Mouse (Mus musculus): ENCODE measurements at regions not wholly inside any gene's neighbourhood (a gene's known extent, or its start where the extent isn't known, plus 50 kb on each side); places are given as distances from the start of the nearest gene placed in this dataset.

GRCm38 (mm10) chr16:87254736-87255135 is 99.2 kb upstream of the N6amt1 start:
- H3K27me3 ChIP-seq (ENCODE audit: insufficient read depth, poor library complexity, severe bottlenecking), result no peaks in the 10 kb centered on the region
- 89% methylated on average over 1 of the region's 1 CpGs for WGBS
- no peaks in the 10 kb centered on the region for H3K9me3 ChIP-seq

GRCm38 (mm10) chr16:87250531-87250930 is 103.5 kb upstream of the N6amt1 start:
- 86% methylated on average over 10 of the region's 10 CpGs for WGBS
- no peak overlapping the region for H3K4me3 ChIP-seq
- no peak for DNase-seq (ENCODE audit: low spot score)

More at GRCm38 (mm10) chr16:87254736-87255135, 99.2 kb upstream of the N6amt1 start:
- no peak for DNase-seq (ENCODE audit: low spot score)
- H3K27ac ChIP-seq, result no peak overlapping the region
- no peaks in the 10 kb centered on the region for H3K4me1 ChIP-seq (replicated peaks)
- H3K4me3 ChIP-seq, result no peak overlapping the region
- no peaks in the 10 kb centered on the region for H3K36me3 ChIP-seq

GRCm38 (mm10) chr16:87249903-87250302 is 104.1 kb upstream of the N6amt1 start:
- Histone ChIP-seq H3K27ac (no peak overlapping the region), H3K4me1 (replicated peaks) (0 out of 2 replicates have a peak, but pooled peaks cover 4% of the 10 kb centered on the region), H3K36me3 (no peaks in the 10 kb centered on the region), H3K4me3 (no peak overlapping the region), H3K9me3 (no peaks in the 10 kb centered on the region), H3K27me3 (ENCODE audit: insufficient read depth, poor library complexity, severe bottlenecking) (no peaks in the 10 kb centered on the region)
- peak; percentile 24 for DNase-seq (ENCODE audit: low spot score)
- 31% methylated on average over 7 of the region's 7 CpGs for WGBS

More at GRCm38 (mm10) chr16:87250531-87250930, 103.5 kb upstream of the N6amt1 start:
- 0 out of 2 replicates have a peak, but pooled peaks cover 4% of the 10 kb centered on the region for H3K4me1 ChIP-seq (replicated peaks)
- no peaks in the 10 kb centered on the region for H3K36me3 ChIP-seq
- no peak overlapping the region for H3K27ac ChIP-seq
- no peaks in the 10 kb centered on the region for H3K9me3 ChIP-seq
- no peaks in the 10 kb centered on the region for H3K27me3 ChIP-seq (ENCODE audit: insufficient read depth, poor library complexity, severe bottlenecking)

- Histone ChIP-seq H3K4me1 (replicated peaks) (0 out of 2 replicates have a peak, but pooled peaks cover 4% of the 10 kb centered on the region), H3K27me3 (ENCODE audit: insufficient read depth, poor library complexity, severe bottlenecking) (no peaks in the 10 kb centered on the region), H3K27ac (no peak overlapping the region), H3K9me3 (no peaks in the 10 kb centered on the region), H3K4me3 (no peak overlapping the region), H3K36me3 (no peaks in the 10 kb centered on the region)
- peak; percentile 58 for DNase-seq (ENCODE audit: low spot score)
- WGBS, result 51% methylated on average over 6 of the region's 6 CpGs
These were observed 105.4 kb upstream of the N6amt1 start for GRCm38 (mm10) chr16:87248501-87249030.

- Histone ChIP-seq H3K4me1 (replicated peaks) (0 out of 2 replicates have a peak, but pooled peaks cover 4% of the 10 kb centered on the region), H3K36me3 (no peaks in the 10 kb centered on the region), H3K27me3 (ENCODE audit: insufficient read depth, poor library complexity, severe bottlenecking) (no peaks in the 10 kb centered on the region), H3K9me3 (no peaks in the 10 kb centered on the region), H3K4me3 (no peak overlapping the region), H3K27ac (no peak overlapping the region)
- DNase-seq (ENCODE audit: low spot score), result peak; percentile 57
- WGBS, result 57% methylated on average over 26 of the region's 26 CpGs
These were observed 107.8 kb upstream of the N6amt1 start for GRCm38 (mm10) chr16:87245933-87246791.

GRCm38 (mm10) chr16:87245441-87245840 is 108.5 kb upstream of the N6amt1 start:
- H3K36me3 ChIP-seq, result no peaks in the 10 kb centered on the region
- H3K27me3 ChIP-seq (ENCODE audit: insufficient read depth, poor library complexity, severe bottlenecking), result no peaks in the 10 kb centered on the region
- H3K27ac ChIP-seq, result no peak overlapping the region
- no peak for DNase-seq (ENCODE audit: low spot score)
- WGBS, result 93% methylated on average over 7 of the region's 7 CpGs
- H3K4me1 ChIP-seq (replicated peaks), result 0 out of 2 replicates have a peak, but pooled peaks cover 4% of the 10 kb centered on the region
- no peaks in the 10 kb centered on the region for H3K9me3 ChIP-seq
- no peak overlapping the region for H3K4me3 ChIP-seq

GRCm38 (mm10) chr16:87242027-87242426 is 112.0 kb upstream of the N6amt1 start:
- H3K27me3 ChIP-seq (ENCODE audit: insufficient read depth, poor library complexity, severe bottlenecking), result no peaks in the 10 kb centered on the region
- H3K4me3 ChIP-seq, result no peak overlapping the region
- 0 out of 2 replicates have a peak, but pooled peaks cover 4% of the 10 kb centered on the region for H3K4me1 ChIP-seq (replicated peaks)
- no peaks in the 10 kb centered on the region for H3K36me3 ChIP-seq
- H3K9me3 ChIP-seq, result no peaks in the 10 kb centered on the region
- WGBS, result 89% methylated on average over 7 of the region's 7 CpGs
- no peak overlapping the region for H3K27ac ChIP-seq
- DNase-seq (ENCODE audit: low spot score), result no peak

- H3K4me3 ChIP-seq, result no peak overlapping the region
- H3K4me1 ChIP-seq (replicated peaks), result peaks cover 7% of the 10 kb centered on the region
- 91% methylated on average over 7 of the region's 7 CpGs for WGBS
- no peak overlapping the region for H3K27ac ChIP-seq
- DNase-seq (ENCODE audit: low spot score), result no peak
- H3K27me3 ChIP-seq (ENCODE audit: insufficient read depth, poor library complexity, severe bottlenecking), result no peaks in the 10 kb centered on the region
- no peaks in the 10 kb centered on the region for H3K36me3 ChIP-seq
- H3K9me3 ChIP-seq, result no peaks in the 10 kb centered on the region
These were observed 114.9 kb upstream of the N6amt1 start for GRCm38 (mm10) chr16:87239105-87239504.

GRCm38 (mm10) chr16:87234199-87234598 is 119.8 kb upstream of the N6amt1 start:
- peak; percentile 6 for DNase-seq (ENCODE audit: low spot score)
- no peak overlapping the region for H3K27ac ChIP-seq
- no peaks in the 10 kb centered on the region for H3K27me3 ChIP-seq (ENCODE audit: insufficient read depth, poor library complexity, severe bottlenecking)
- H3K36me3 ChIP-seq, result no peaks in the 10 kb centered on the region
- no peak overlapping the region for H3K4me3 ChIP-seq
- WGBS, result 29% methylated on average over 4 of the region's 4 CpGs
- H3K4me1 ChIP-seq (replicated peaks), result peaks cover 8% of the 10 kb centered on the region
- no peaks in the 10 kb centered on the region for H3K9me3 ChIP-seq

GRCm38 (mm10) chr16:87225595-87225994 is 128.4 kb upstream of the N6amt1 start:
- 90% methylated on average over 10 of the region's 10 CpGs for WGBS

GRCm38 (mm10) chr16:87225085-87225484 is 128.9 kb upstream of the N6amt1 start:
- Histone ChIP-seq H3K4me3 (no peak overlapping the region), H3K27ac (no peak overlapping the region), H3K36me3 (no peaks in the 10 kb centered on the region), H3K27me3 (ENCODE audit: insufficient read depth, poor library complexity, severe bottlenecking) (no peaks in the 10 kb centered on the region), H3K4me1 (replicated peaks) (no peaks in the 10 kb centered on the region), H3K9me3 (no peaks in the 10 kb centered on the region)
- 89% methylated on average over 8 of the region's 8 CpGs for WGBS
- no peak for DNase-seq (ENCODE audit: low spot score)

More at GRCm38 (mm10) chr16:87225595-87225994, 128.4 kb upstream of the N6amt1 start:
- no peaks in the 10 kb centered on the region for H3K9me3 ChIP-seq
- no peaks in the 10 kb centered on the region for H3K36me3 ChIP-seq
- no peaks in the 10 kb centered on the region for H3K27me3 ChIP-seq (ENCODE audit: insufficient read depth, poor library complexity, severe bottlenecking)
- H3K4me1 ChIP-seq (replicated peaks), result no peaks in the 10 kb centered on the region
- no peak overlapping the region for H3K27ac ChIP-seq
- DNase-seq (ENCODE audit: low spot score), result no peak
- no peak overlapping the region for H3K4me3 ChIP-seq

GRCm38 (mm10) chr16:87224024-87224423 is 130.0 kb upstream of the N6amt1 start:
- Histone ChIP-seq H3K27me3 (ENCODE audit: insufficient read depth, poor library complexity, severe bottlenecking) (no peaks in the 10 kb centered on the region), H3K27ac (no peak overlapping the region), H3K9me3 (no peaks in the 10 kb centered on the region), H3K4me3 (no peak overlapping the region), H3K4me1 (replicated peaks) (no peaks in the 10 kb centered on the region), H3K36me3 (no peaks in the 10 kb centered on the region)
- DNase-seq (ENCODE audit: low spot score), result no peak
- 92% methylated on average over 7 of the region's 7 CpGs for WGBS

GRCm38 (mm10) chr16:87220611-87221010 is 133.4 kb upstream of the N6amt1 start:
- H3K36me3 ChIP-seq, result no peaks in the 10 kb centered on the region
- DNase-seq (ENCODE audit: low spot score), result no peak
- no peaks in the 10 kb centered on the region for H3K4me1 ChIP-seq (replicated peaks)
- 94% methylated on average over 5 of the region's 5 CpGs for WGBS
- no peaks in the 10 kb centered on the region for H3K9me3 ChIP-seq
- no peak overlapping the region for H3K4me3 ChIP-seq
- no peak overlapping the region for H3K27ac ChIP-seq
- no peaks in the 10 kb centered on the region for H3K27me3 ChIP-seq (ENCODE audit: insufficient read depth, poor library complexity, severe bottlenecking)
